Mouse (Mus musculus) layer of hippocampus, adult 11-12 months (tissue): ENCODE data around the gene Vmn2r13.
"Not testable (repeated sequence)": the region's sequence is repeated elsewhere in the genome, so short reads cannot be mapped to it uniquely, and the experiment has no call there.

Source experiments
- DNase-seq: peaks from one replicate; pipeline ENCODE4 v3.0.0; 2022; ENCODE audit warnings: low spot score

Gene Vmn2r13

DNA sequence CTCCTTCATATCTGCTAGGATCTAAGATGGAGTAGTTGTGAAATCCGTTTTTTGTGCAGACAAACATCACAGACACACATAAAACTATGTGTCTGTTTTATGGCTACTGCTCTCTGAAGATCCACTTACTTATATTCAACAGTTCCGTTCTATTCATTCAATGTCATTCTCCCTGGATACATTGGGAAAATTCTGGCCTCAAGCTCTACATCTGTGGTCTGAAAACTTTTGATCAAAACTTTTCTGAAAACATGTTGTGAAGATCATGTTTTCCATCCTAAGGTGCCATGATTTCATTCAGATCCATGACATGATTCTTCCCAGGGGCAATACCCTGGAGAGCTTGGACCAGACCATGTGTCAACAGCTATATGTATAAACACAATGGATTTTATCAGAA lies at the start of gene Vmn2r13:
TSS of gene Vmn2r13 (minus strand) at position 101 of the 400 bp plus-strand sequence.
- DNase-seq, result not testable (repeated sequence)

DNA sequence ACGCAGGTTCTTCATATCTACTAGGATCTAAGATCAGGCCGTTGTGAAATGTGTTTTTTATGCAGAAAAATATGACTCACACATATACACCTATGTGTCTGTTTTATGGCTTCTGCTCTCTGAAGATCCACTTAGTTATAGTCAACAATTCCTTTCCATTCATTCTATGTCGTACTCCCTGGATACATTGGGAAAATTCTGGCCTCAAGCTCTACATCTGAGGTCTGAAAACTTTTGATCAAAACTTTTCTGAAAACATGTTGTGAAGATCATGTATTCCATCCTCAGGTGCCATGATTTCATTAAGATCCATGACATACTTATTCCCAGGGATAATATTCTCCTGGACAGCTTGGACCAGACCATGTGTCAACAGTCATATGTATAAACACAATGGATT lies 32.6 kb upstream of the Vmn2r13 start, which contains the start of gene Vmn2r14:
TSS of gene Vmn2r14 (minus strand) at position 101 of the 400 bp plus-strand sequence.
- no peak for DNase-seq

DNA sequence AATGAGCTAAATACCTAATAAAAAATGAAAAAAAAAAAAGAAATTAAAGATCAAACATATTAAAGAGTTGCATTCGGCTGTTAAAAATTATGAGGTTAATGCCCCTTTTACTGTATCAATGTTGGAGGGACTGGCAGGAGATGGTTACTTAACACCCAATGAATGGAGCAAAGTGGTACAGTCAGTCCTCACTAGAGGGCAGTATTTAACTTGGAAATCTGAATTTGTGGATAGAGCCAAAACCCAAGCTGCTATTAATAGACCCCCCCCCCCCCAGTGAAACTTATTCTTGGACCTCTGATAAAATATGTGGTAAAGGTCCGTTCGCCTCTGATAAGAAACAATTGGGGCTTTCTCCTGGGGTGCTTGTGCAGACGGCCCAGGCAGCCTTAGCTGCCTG lies 25.1 kb downstream of the Vmn2r13 start:
- not testable (repeated sequence) for DNase-seq

DNA sequence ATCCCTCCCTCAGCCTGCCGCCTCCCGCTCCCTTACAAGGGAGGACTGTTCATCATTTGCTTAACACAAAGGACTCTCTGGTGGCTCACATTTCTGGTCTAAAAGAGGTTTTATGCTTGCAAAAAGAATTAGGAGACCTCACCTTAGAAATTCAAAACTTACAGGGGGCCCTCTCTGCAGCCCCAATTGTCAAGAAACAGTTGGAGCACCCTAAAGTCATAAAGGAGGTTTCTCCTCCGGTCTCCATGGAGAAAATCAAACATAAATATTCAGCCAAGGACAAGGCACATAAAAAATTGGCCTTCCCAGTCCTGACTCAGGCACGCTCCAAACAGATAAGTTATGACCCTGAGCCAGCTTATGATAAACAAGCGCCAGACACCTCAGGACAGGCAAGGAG lies 31.9 kb downstream of the Vmn2r13 start:
- no peak for DNase-seq

DNA sequence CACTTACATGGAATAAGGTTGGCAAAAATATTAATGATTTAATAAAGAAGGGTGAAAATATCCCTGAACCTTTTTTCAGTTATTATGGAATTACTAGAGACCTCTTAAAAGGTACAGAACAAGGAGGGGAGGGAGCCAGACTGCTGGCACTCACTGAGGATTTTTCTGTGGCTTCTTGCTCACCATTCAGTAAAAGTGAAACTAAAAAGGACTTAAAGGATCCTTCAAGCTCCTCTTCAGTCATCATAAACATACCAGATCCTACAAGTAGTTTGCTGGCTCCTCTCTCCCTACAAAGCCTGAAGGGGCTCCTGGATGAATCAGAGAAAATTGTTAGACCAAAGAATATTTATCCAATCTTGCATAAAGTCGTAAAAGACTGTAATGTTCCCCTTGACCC lies 32.4 kb downstream of the Vmn2r13 start:
- not testable (repeated sequence) for DNase-seq

DNA sequence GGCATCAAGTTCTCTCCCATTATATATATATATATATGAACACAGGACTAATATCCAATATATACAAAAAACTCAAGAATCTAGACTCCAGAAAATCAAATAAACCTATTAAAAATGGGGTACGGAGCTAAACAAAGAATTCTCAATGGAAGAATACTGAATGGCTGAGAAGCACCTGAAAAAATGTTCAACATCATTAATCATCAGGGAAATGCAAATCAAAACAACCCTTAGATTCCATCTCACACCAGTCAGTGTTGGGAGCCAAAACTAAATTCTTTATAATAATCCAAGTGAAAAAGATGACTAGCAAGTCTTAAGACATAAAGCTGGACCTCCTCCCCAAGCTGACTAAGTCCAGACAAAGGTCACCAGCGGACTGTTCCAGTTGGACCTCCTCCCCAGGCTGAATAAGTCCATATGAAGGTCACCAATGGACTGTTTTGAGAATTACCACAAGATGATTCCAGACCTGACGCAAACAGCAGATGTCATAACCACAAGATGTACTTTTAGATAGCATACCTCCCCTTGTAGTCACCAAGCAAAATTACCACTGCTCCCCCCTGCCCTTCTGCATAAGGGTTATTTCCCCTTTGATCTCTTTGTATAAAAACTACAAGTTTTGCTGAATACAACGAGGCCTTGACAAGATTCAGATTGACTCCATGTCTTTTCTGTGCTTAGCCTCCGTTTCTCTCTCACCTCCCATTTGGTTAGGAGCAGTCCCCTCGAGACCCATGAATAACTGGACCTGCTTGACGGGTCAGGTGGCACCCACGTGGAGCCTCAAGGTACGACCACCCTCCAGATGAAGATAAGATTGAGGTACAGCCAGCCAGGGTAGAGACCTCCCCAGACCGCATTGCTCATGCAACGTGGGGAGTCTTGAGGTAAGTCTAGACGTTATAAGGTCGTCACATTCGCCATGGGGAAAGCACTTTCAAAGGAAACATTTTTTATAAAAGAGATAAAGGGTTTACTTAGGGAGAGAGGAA lies 33.2 kb downstream of the Vmn2r13 start:
- not testable (repeated sequence) for DNase-seq

DNA sequence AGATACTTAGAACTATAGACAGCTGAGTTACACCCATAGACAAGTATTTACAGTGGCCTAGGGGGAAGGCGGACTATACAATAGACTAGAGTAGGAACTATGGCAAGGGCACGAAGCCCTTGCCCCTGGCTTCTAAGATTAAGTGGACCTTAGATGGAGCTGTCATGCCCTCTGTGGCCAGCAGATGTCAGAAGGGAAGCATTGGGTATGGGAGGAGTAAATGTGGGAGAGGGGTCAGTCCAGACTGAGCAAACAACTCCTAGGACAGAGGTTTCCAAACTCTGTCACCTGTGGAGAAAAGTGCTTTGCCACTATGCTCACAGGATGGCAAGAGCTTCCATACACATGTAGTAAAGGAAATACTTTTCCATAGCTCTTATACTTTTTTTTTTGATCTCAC lies 52.5 kb downstream of the Vmn2r13 start:
- no peak for DNase-seq

DNA sequence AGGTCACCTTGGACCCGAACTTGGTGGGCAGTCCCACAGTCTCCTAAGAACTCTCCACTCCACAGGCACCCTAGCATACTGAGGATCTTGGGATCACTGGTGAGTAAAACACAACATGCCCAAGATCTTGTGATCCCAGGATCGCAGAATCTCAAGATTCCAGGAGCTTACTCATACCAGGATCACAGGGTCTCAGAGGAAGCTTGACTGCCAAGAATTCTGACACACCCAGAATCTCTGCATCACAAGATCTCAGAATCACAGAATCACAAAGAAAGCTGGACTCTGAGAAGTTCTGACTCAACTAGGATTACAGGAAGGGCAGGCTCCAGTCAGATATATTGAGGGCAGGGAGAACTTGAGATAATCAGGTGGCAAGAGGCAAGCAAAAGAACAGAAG lies 55.3 kb downstream of the Vmn2r13 start:
- no peak for DNase-seq
